Comparison of ENCODE assay signal across 7 mouse cellular contexts in the genomic region with DNA sequence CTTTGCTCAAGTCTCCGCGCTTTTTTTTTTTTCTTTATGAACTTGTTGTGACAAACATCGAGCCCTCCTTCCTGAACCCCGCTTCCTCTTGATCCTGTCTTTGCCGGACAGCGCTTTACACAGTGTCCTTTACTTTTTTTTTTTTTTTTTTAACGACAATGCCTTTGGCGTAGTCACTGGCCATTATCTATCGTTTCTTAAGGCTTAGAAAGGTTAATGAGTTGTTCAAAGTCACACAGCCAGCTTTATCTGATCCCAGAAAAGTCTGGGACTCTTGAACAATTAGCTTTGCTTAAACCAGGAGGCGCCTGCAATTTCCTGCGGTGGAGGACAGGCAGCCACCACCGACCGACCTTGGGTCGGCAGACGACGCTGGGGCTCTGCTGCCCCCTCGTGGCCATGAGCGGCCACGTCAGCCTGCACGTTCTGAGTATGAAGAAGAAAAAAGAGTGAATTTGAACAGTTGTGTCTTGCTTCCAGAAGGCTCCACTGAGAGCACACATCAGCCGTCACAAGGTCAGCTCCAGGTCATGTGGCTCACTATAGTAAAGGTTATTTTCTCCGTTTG. TPM values are rescaled to one million over a fixed set of nuclear protein-coding genes. Genes with fewer than 3 reads are reported as not detected.
A peak's percentile ranks its signal among the peaks of the same experiment; 100 is the strongest.
DNase-seq lines count a peak whose midpoint lies in the region; ATAC-seq and TF ChIP-seq lines count a peak whose summit lies in the region.

No protein-coding gene starts in this region.

- DNase-seq in adrenal gland, adult 8-10 months = peak; percentile 59
- peak; percentile 91 for DNase-seq in embryo, embryonic 10 days (ENCODE audit: low spot score)
- peak; percentile 74 for DNase-seq in kidney, adult 2 months
- DNase-seq in spleen, postnatal 14 days (ENCODE audit: low spot score in 2 of 2) = peak; percentile 17 to 35

- peak; percentile 91 for TF ChIP-seq CTCF in kidney, adult 2 months (conservative IDR thresholded peaks at IDR 0.05; ENCODE audit: insufficient read depth, insufficient read length, low read depth, low read length)

- no peak overlapping the region for H3K9ac ChIP-seq in limb, embryonic 13.5 days
- no peak overlapping the region for H3K9ac ChIP-seq in midbrain, embryonic 16.5 days (ENCODE audit: low read depth, low read length)

- no peak overlapping the region for H3K27ac ChIP-seq in kidney, adult 2 months (ENCODE audit: insufficient read depth, low read depth, low read length)
- no peak overlapping the region for H3K27ac ChIP-seq in limb, embryonic 13.5 days
- H3K27ac ChIP-seq in midbrain, embryonic 16.5 days (ENCODE audit: low read length) = no peak overlapping the region

- no peaks in the 10 kb centered on the region for H3K36me3 ChIP-seq in kidney, adult 2 months (ENCODE audit: control insufficient read depth, insufficient read depth, low read length)
- H3K36me3 ChIP-seq in limb, embryonic 13.5 days = no peaks in the 10 kb centered on the region
- no peaks in the 10 kb centered on the region for H3K36me3 ChIP-seq in midbrain, embryonic 16.5 days (ENCODE audit: control insufficient read depth, insufficient read depth, low read length)

- H3K4me1 ChIP-seq in kidney, adult 2 months (ENCODE audit: control insufficient read depth, insufficient read depth, low read length) = no peaks in the 10 kb centered on the region
- peaks cover 4% of the 10 kb centered on the region; the same call in 1 of the 2 replicates for H3K4me1 ChIP-seq in limb, embryonic 13.5 days
- H3K4me1 ChIP-seq in midbrain, embryonic 16.5 days (ENCODE audit: control insufficient read depth, insufficient read depth, low read length) = no peaks in the 10 kb centered on the region

- H3K4me3 ChIP-seq in kidney, adult 2 months (ENCODE audit: insufficient read depth, low read depth, low read length) = no peak overlapping the region
- peak overlapping the region; percentile 25 for H3K4me3 ChIP-seq in limb, embryonic 13.5 days
- no peak overlapping the region for H3K4me3 ChIP-seq in midbrain, embryonic 16.5 days (ENCODE audit: low read depth, low read length)

- TF ChIP-seq POLR2A in kidney, adult 2 months (IDR thresholded peaks at IDR 0.05; ENCODE audit: low read depth, low read length) = no peak

- H3K4me2 ChIP-seq in limb, embryonic 13.5 days (replicated peaks) = peak overlapping the region; percentile 52
- H3K4me2 ChIP-seq in midbrain, embryonic 16.5 days (ENCODE audit: low read length) = peak overlapping the region; percentile 42

- H3K27me3 ChIP-seq in kidney, adult 2 months (replicated peaks; ENCODE audit: control insufficient read depth, insufficient read depth, low read length) = no peaks in the 10 kb centered on the region
- H3K27me3 ChIP-seq in limb, embryonic 13.5 days = peaks cover 57% of the 10 kb centered on the region
- peaks cover 36% of the 10 kb centered on the region for H3K27me3 ChIP-seq in midbrain, embryonic 16.5 days (ENCODE audit: control insufficient read depth, insufficient read depth, low read depth, low read length)

- WGBS in kidney, adult 2 months = 6% methylated on average over 22 of the region's 22 CpGs
- whole genome bisulfite sequencing in limb, embryonic 13.5 days = 4% methylated on average over 22 of the region's 22 CpGs
- 9% methylated on average over 22 of the region's 22 CpGs for WGBS in midbrain, embryonic 16.5 days

- H3K9me3 ChIP-seq in limb, embryonic 13.5 days = 0 out of 2 replicates have a peak, but pooled peaks cover 5% of the 10 kb centered on the region
- no peaks in the 10 kb centered on the region for H3K9me3 ChIP-seq in midbrain, embryonic 16.5 days (replicated peaks; ENCODE audit: control insufficient read depth, low read length, poor library complexity, severe bottlenecking)

- peak; percentile 82 for ATAC-seq in granulocyte monocyte progenitor cell, adult 5-6 weeks (replicated peaks; ENCODE audit: poor library complexity, severe bottlenecking)
- ATAC-seq in limb, embryonic 13.5 days (ENCODE audit: low FRiP score, low read depth) = no peak; the same call in 1 of the 2 replicates
- ATAC-seq in midbrain, embryonic 16.5 days = no peak

RNA-seq across cellular contexts. Expression of gene Tbx3, which starts 42.3 kb away (rescaled TPM):
- total RNA-seq in adrenal gland, adult 8-10 months (2022) = 100 to 1,000 TPM; 299 to 549 (median 400) TPM
- not detected in 2 replicates for total RNA-seq in granulocyte monocyte progenitor cell, adult 5-6 weeks (2014; fragmentation: Nextera tagmentation)
- not detected in 2 replicates for total RNA-seq in granulocyte monocyte progenitor cell, adult 5-6 weeks (2017)
- polyA plus RNA-seq in kidney, adult 2 months (2012; rRNA removed) = 6.9 and 12.2 TPM in 2 replicates
- polyA plus RNA-seq in limb, embryonic 13.5 days (2015; fragmentation: Nextera tagmentation; extraction: Ambion mirVana) = 29.9 and 43.9 TPM in 2 replicates
- 2.4 and 3.4 TPM in 2 replicates for polyA plus RNA-seq in midbrain, embryonic 16.5 days (2015; fragmentation: Nextera tagmentation; extraction: Ambion mirVana)

Comparison
In these comparisons a context has a peak if more than half of its experiments do, and no peak if none do; other contexts are left out.
1. DNase-seq: peak in every context shown above with its lines; median percentile 91 in embryo, embryonic 10 days; 74 in kidney, adult 2 months; 59 in adrenal gland, adult 8-10 months; 26 in spleen, postnatal 14 days.